Mouse (Mus musculus) heart, embryonic 15.5 days (tissue): ENCODE measurements at regions not wholly inside any gene's neighbourhood (a gene's known extent, or its start where the extent isn't known, plus 50 kb on each side); places are given as distances from the start of the nearest gene placed in this dataset.

Experiments used
- ATAC-seq: fragments of 200-750 bp; cut with Nextera tagmentation; replicated peaks from 2 replicates; pipeline ENCODE4 v1.8.0; 2017; ENCODE audit warnings: low read depth, moderate TSS enrichment; ENCODE audit not compliant: insufficient number of reproducible peaks, insufficient read depth, low FRiP score
- H3K27ac ChIP-seq: fragments of 300-500 bp; sonication (generic); 2 replicates; pipeline ENCODE4 v1.5.1; 2015; ENCODE audit warnings: mild to moderate bottlenecking, inconsistent platforms
- H3K27me3 ChIP-seq: fragments of 300-500 bp; sonication (generic); 2 replicates; pipeline ENCODE4 v1.6.1; 2015; ENCODE audit warnings: inconsistent platforms
- H3K36me3 ChIP-seq: fragments of 300-500 bp; sonication (generic); 2 replicates; pipeline ENCODE4 v1.6.1; 2015; ENCODE audit warnings: mild to moderate bottlenecking, inconsistent platforms
- H3K4me1 ChIP-seq: fragments of 300-500 bp; sonication (generic); replicated peaks from 2 replicates; pipeline ENCODE4 v1.6.1; 2015; ENCODE audit warnings: inconsistent platforms
- H3K4me2 ChIP-seq: fragments of 300-500 bp; sonication (generic); 2 replicates; pipeline ENCODE4 v1.6.1; 2015; ENCODE audit warnings: inconsistent platforms, mild to moderate bottlenecking, moderate library complexity
- H3K4me3 ChIP-seq: fragments of 300-500 bp; sonication (generic); 2 replicates; pipeline ENCODE4 v1.5.1; 2015; ENCODE audit warnings: mild to moderate bottlenecking, inconsistent platforms
- H3K9ac ChIP-seq: fragments of 300-500 bp; sonication (generic); 2 replicates; pipeline ENCODE4 v1.6.1; 2015; ENCODE audit warnings: mild to moderate bottlenecking, inconsistent platforms
- H3K9me3 ChIP-seq: fragments of 300-500 bp; sonication (generic); replicated peaks from 2 replicates; pipeline ENCODE4 v1.6.1; 2016; ENCODE audit warnings: inconsistent platforms
- WGBS: fragments of 180-500 bp; shearing (Covaris S2); methylation state at CpG from one replicate; pipeline ENCODE4 v1.1.7; 2015; ENCODE audit warnings: mixed read lengths; 5-methylcytosine and 5-hydroxymethylcytosine counted together

GRCm38 (mm10) chr3:52895751-52896150 is 121.3 kb downstream of the Cog6 start:
- Histone ChIP-seq H3K9ac (no peak overlapping the region), H3K27me3 (no peaks in the 10 kb centered on the region), H3K4me3 (no peak overlapping the region), H3K9me3 (no peaks in the 10 kb centered on the region), H3K36me3 (no peaks in the 10 kb centered on the region), H3K27ac (no peak overlapping the region), H3K4me2 (no peak overlapping the region), H3K4me1 (peaks cover 14% of the 10 kb centered on the region)
- 81% methylated on average over 5 of the region's 5 CpGs for WGBS
- no peak for ATAC-seq

GRCm38 (mm10) chr3:52894812-52895211 is 122.2 kb downstream of the Cog6 start:
- Histone ChIP-seq H3K27me3 (no peaks in the 10 kb centered on the region), H3K9me3 (no peaks in the 10 kb centered on the region), H3K36me3 (no peaks in the 10 kb centered on the region), H3K4me3 (no peak overlapping the region), H3K9ac (no peak overlapping the region), H3K27ac (no peak overlapping the region), H3K4me1 (peaks cover 14% of the 10 kb centered on the region), H3K4me2 (no peak overlapping the region)
- no peak for ATAC-seq
- 83% methylated on average over 2 of the region's 2 CpGs for WGBS

DNA sequence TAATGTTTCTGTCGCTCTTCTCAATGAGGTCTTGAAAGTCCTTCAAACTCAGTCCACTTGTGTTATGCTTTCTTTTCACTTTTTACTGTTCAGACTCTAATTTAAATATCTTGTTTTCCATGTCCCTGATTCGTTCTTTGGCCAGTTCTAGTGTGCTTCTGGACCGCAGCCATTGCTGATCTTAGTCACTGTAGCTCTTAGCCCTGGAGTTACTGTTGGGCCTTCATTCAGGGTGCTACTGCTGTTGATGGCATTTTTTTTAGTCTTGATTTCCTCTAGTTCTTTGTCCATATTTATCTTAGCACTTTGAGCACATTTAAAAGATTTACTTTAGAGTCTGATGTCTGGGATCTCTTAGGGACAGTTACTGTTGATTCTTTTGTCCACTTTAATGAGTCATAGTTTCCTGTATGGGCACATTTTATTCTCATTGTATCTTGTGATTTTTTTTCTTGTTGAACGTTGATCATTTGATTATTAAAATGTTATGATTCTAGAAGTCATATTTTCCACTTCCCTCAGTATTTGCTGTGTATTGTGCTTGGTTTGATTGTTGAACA is 127.8 kb downstream of the Cog6 start:
- Histone ChIP-seq H3K4me3 (no peak overlapping the region), H3K27ac (peak overlapping the region; percentile 33; the same call in 1 of the 2 replicates), H3K9ac (no peak overlapping the region), H3K27me3 (no peaks in the 10 kb centered on the region), H3K36me3 (no peaks in the 10 kb centered on the region), H3K4me2 (no peak overlapping the region), H3K9me3 (no peaks in the 10 kb centered on the region), H3K4me1 (no peaks in the 10 kb centered on the region; the same call in 1 of the 2 replicates)
- ATAC-seq, result no peak
- 62% methylated on average over 4 of the region's 4 CpGs for WGBS

GRCm38 (mm10) chr3:52881981-52882380 is 135.1 kb downstream of the Cog6 start:
- no peak overlapping the region for H3K4me3 ChIP-seq
- H3K9ac ChIP-seq, result no peak overlapping the region
- peaks cover 10% of the 10 kb centered on the region for H3K4me1 ChIP-seq
- no peaks in the 10 kb centered on the region for H3K9me3 ChIP-seq
- 36% methylated on average over 3 of the region's 3 CpGs for WGBS
- no peaks in the 10 kb centered on the region for H3K27me3 ChIP-seq
- no peak overlapping the region for H3K27ac ChIP-seq
- peak; percentile 67; the same call in 1 of the 2 replicates for ATAC-seq
- H3K4me2 ChIP-seq, result no peak overlapping the region
- H3K36me3 ChIP-seq, result no peaks in the 10 kb centered on the region

DNA sequence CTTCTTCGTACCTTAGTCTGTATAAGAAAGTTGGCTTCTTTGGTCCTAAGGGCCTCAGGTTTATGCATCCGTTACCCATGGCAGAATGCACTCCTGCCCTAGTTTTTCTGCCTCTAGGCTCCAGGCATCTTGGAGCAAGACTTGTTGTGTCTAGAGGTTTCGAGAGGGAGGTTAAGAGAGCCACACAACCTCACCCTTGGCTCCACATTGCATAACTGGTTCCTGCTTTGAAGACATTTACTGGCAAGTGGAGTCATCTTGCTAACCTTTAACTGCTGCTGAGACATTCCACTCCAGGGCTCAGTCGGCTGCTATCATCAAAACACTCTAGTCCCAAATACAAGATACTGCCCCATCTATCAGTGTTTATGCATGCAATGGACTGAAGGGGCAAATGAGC is 135.9 kb downstream of the Cog6 start:
- Histone ChIP-seq H3K27me3 (no peaks in the 10 kb centered on the region), H3K9me3 (no peaks in the 10 kb centered on the region), H3K4me3 (no peak overlapping the region), H3K9ac (no peak overlapping the region), H3K4me2 (no peak overlapping the region), H3K4me1 (peaks cover 10% of the 10 kb centered on the region), H3K27ac (no peak overlapping the region), H3K36me3 (no peaks in the 10 kb centered on the region)
- no peak for ATAC-seq
- 68% methylated on average over 4 of the region's 4 CpGs for WGBS

DNA sequence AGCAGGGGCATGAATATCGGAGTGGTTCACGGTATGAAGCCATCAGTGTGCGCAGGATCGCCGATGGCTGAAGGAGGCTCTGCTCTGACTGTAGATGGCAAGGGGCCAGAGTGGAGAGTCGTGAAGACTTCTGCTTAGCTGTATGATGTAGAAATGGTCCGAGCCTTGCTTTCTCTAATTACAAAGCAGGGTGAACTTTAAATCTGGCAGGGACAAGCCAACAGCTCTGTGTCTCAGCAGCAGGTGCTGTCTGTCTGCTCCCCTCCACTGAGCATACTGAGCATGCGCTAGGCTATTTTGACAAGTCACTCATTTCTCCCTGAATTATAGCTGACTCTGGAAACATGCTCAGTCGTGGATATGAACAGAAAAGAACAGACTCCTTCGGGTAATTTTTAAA is 137.3 kb downstream of the Cog6 start:
- Histone ChIP-seq H3K36me3 (no peaks in the 10 kb centered on the region), H3K9ac (no peak overlapping the region), H3K4me2 (no peak overlapping the region), H3K4me1 (peaks cover 10% of the 10 kb centered on the region), H3K9me3 (no peaks in the 10 kb centered on the region), H3K4me3 (no peak overlapping the region), H3K27me3 (no peaks in the 10 kb centered on the region), H3K27ac (no peak overlapping the region)
- 70% methylated on average over 10 of the region's 10 CpGs for WGBS
- no peak for ATAC-seq

DNA sequence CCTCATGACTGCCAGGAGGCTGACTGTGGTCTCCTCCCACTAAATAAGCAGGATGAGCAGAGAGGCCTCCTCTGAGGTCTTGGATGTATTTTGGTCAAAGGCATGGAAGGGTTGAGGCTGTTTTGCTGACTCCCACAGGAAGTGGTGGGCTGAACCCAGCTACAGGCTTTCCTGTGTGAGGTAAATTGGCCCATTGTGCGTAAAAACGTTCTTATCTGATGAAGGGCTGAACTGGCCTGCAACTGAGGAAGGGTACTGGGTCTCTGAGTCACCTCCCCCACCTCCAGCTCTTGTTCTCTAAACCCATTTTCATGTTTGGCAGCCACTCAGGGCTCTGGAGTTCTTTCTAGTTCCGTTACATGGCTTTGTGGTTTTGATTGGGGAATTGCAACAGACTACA is 138.7 kb downstream of the Cog6 start:
- no peaks in the 10 kb centered on the region for H3K36me3 ChIP-seq
- H3K9me3 ChIP-seq, result no peaks in the 10 kb centered on the region
- H3K9ac ChIP-seq, result no peak overlapping the region
- 42% methylated on average over 3 of the region's 3 CpGs for WGBS
- no peak for ATAC-seq
- H3K4me3 ChIP-seq, result no peak overlapping the region
- H3K27ac ChIP-seq, result 0 out of 2 replicates have a peak overlapping the region, but pooled peaks have one; percentile 36
- no peak overlapping the region for H3K4me2 ChIP-seq
- H3K27me3 ChIP-seq, result no peaks in the 10 kb centered on the region
- peaks cover 10% of the 10 kb centered on the region for H3K4me1 ChIP-seq

DNA sequence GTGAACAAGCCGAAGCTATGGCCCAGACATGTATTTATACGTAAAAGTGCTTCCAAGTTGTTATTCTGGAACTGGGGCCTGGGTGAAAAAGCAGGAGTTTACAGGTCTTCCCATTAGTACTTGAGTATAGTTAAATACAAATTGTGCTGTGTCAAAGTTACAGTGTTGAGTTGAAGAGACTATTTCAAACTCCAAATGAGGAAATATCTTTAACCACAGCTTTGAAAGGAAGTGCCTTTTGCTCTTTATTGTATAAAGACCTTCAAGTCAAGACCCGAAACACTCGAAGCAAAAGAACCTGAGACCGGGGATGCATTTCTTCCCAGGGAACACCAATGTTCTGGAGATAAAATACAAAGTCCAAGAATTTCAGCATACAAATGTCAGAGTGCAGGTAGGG is 144.8 kb downstream of the Cog6 start:
- Histone ChIP-seq H3K9me3 (no peaks in the 10 kb centered on the region), H3K27ac (no peak overlapping the region), H3K4me3 (no peak overlapping the region), H3K9ac (no peak overlapping the region), H3K27me3 (no peaks in the 10 kb centered on the region), H3K4me2 (no peak overlapping the region), H3K36me3 (no peaks in the 10 kb centered on the region), H3K4me1 (0 out of 2 replicates have a peak, but pooled peaks cover 2% of the 10 kb centered on the region)
- 80% methylated on average over 5 of the region's 5 CpGs for WGBS
- no peak for ATAC-seq

DNA sequence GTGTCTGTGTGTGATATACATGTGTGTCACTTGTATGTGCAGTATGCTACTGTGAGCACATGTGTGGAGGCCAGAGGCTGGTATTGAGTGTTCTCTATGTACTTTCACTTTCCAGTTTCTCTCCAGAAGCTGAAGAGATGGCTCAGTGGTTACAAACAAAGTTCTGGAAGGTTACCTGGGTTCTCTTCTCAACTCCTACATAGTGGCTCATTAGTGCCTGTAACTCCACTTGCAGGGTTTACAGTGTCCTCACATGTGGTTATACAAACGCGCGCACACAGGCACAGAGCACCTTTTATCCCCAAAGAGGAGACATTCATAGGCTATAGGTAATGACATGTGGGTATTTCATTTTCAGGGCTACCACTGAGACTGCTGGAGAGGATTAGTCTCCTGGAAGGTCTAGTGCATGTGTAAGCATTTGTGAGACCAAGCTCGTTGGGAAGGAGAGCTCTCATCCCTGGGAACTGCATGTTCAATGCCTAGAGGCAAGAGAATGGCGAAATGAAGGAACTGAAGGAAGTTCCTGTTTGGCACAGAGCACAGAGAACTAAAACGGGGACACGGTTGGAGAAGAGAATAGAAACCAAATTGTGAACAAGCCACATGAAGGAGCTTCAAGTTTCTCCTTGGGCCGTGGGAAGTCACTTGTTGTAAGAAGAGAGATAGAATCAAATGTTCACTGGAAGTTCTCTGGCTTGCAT is 153.7 kb downstream of the Cog6 start:
- H3K4me2 ChIP-seq, result no peak overlapping the region
- no peak for ATAC-seq
- no peaks in the 10 kb centered on the region for H3K4me1 ChIP-seq
- no peaks in the 10 kb centered on the region for H3K9me3 ChIP-seq
- WGBS, result 77% methylated on average over 8 of the region's 8 CpGs
- H3K27me3 ChIP-seq, result no peaks in the 10 kb centered on the region
- H3K4me3 ChIP-seq, result no peak overlapping the region
- H3K9ac ChIP-seq, result no peak overlapping the region
- no peak overlapping the region for H3K27ac ChIP-seq
- H3K36me3 ChIP-seq, result no peaks in the 10 kb centered on the region

DNA sequence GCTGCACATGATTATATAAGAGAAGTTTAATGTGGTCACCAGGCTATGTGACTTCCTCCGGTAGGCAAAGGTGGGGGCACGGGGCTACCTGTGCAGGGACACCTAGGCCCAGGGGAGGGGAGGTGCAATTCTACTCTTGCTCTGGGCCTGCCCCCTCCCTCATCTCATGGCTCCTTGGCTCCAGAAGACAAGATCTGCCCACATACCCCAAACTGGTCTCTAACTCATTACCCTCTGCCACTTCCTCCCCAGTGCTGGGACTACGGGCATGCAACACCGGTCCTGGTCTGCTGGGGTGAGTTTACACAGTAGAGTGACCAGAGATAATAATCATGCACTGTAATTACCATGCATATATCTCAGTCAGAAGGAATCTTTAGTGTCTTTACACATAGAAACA is 155.0 kb downstream of the Cog6 start:
- no peak overlapping the region for H3K4me3 ChIP-seq
- H3K9me3 ChIP-seq, result no peaks in the 10 kb centered on the region
- H3K27me3 ChIP-seq, result no peaks in the 10 kb centered on the region
- no peak overlapping the region for H3K4me2 ChIP-seq
- no peaks in the 10 kb centered on the region for H3K4me1 ChIP-seq
- no peak for ATAC-seq
- no peak overlapping the region for H3K9ac ChIP-seq
- 85% methylated on average over 4 of the region's 4 CpGs for WGBS
- no peaks in the 10 kb centered on the region for H3K36me3 ChIP-seq
- H3K27ac ChIP-seq, result no peak overlapping the region

GRCm38 (mm10) chr3:52861538-52861937 is 155.5 kb downstream of the Cog6 start:
- Histone ChIP-seq H3K9ac (no peak overlapping the region), H3K36me3 (no peaks in the 10 kb centered on the region), H3K9me3 (no peaks in the 10 kb centered on the region), H3K4me2 (no peak overlapping the region), H3K27ac (no peak overlapping the region), H3K27me3 (no peaks in the 10 kb centered on the region), H3K4me3 (no peak overlapping the region), H3K4me1 (no peaks in the 10 kb centered on the region)
- WGBS, result 80% methylated on average over 13 of the region's 13 CpGs
- ATAC-seq, result no peak

GRCm38 (mm10) chr3:52859848-52860247 is 157.2 kb downstream of the Cog6 start:
- Histone ChIP-seq H3K9ac (no peak overlapping the region), H3K27me3 (no peaks in the 10 kb centered on the region), H3K9me3 (no peaks in the 10 kb centered on the region), H3K4me1 (no peaks in the 10 kb centered on the region), H3K4me2 (no peak overlapping the region), H3K4me3 (no peak overlapping the region), H3K27ac (no peak overlapping the region), H3K36me3 (no peaks in the 10 kb centered on the region)
- 72% methylated on average over 2 of the region's 2 CpGs for WGBS
- no peak for ATAC-seq
